Mouse (Mus musculus): ENCODE results near the gene Ccdc13. TPM values are rescaled to one million over a fixed set of nuclear protein-coding genes. Genes with fewer than 3 reads are reported as not detected.

Ccdc13 gene
- polyA plus RNA-seq, 1 experiment, result 0.30 TPM

- 1% methylated on average over 90 of the region's 97 CpGs for WGBS
- H3K4me3 ChIP-seq (ENCODE audit: insufficient read depth, low read depth, low read length), result peak within 1 kb of the TSS; percentile 87
- peaks cover 1% of the 10 kb centered on the region; the same call in 1 of the 2 replicates for H3K36me3 ChIP-seq (ENCODE audit: control insufficient read depth, insufficient read depth, low read length)
- H3K4me1 ChIP-seq (ENCODE audit: control insufficient read depth, insufficient read depth, low read length), result peaks cover 7% of the 10 kb centered on the region
- peak; percentile 46 for DNase-seq
- no peaks in the 10 kb centered on the region for H3K27me3 ChIP-seq (replicated peaks; ENCODE audit: control insufficient read depth, insufficient read depth, low read length)
- 0 out of 2 replicates have a peak within 1 kb of the TSS, but pooled peaks have one; percentile 27 for H3K27ac ChIP-seq (ENCODE audit: insufficient read depth, low read depth, low read length)
- TF ChIP-seq CTCF (conservative IDR thresholded peaks at IDR 0.05; ENCODE audit: insufficient read depth, insufficient read length, low read depth, low read length) (no peak), POLR2A (IDR thresholded peaks at IDR 0.05; ENCODE audit: low read depth, low read length) (no peak)
These were observed 79.9 kb downstream of the Ccdc13 start, which contains the start of gene Zfp651 for GRCm38 (mm10) chr9:121759091-121760081. Gene Zfp651 (plus strand): TSS chr9:121759330.

GRCm38 (mm10) chr9:121757835-121758814 is 81.1 kb downstream of the Ccdc13 start:
- Histone ChIP-seq H3K4me1 (ENCODE audit: control insufficient read depth, insufficient read depth, low read length) (peaks cover 7% of the 10 kb centered on the region), H3K27ac (ENCODE audit: insufficient read depth, low read depth, low read length) (no peak overlapping the region), H3K36me3 (ENCODE audit: control insufficient read depth, insufficient read depth, low read length) (peaks cover 3% of the 10 kb centered on the region), H3K27me3 (replicated peaks; ENCODE audit: control insufficient read depth, insufficient read depth, low read length) (no peaks in the 10 kb centered on the region), H3K4me3 (ENCODE audit: insufficient read depth, low read depth, low read length) (no peak overlapping the region)
- DNase-seq, result peak; percentile 19
- 53% methylated on average over 10 of the region's 10 CpGs for WGBS
- TF ChIP-seq CTCF (conservative IDR thresholded peaks at IDR 0.05; ENCODE audit: insufficient read depth, insufficient read length, low read depth, low read length) (no peak), POLR2A (IDR thresholded peaks at IDR 0.05; ENCODE audit: low read depth, low read length) (no peak)

- DNase-seq, result peak; percentile 17
- H3K36me3 ChIP-seq (ENCODE audit: control insufficient read depth, insufficient read depth, low read length), result peaks cover 5% of the 10 kb centered on the region
- 45% methylated on average over 3 of the region's 3 CpGs for whole genome bisulfite sequencing
- H3K4me3 ChIP-seq (ENCODE audit: insufficient read depth, low read depth, low read length), result no peak overlapping the region
- TF ChIP-seq CTCF (conservative IDR thresholded peaks at IDR 0.05; ENCODE audit: insufficient read depth, insufficient read length, low read depth, low read length) (no peak), POLR2A (IDR thresholded peaks at IDR 0.05; ENCODE audit: low read depth, low read length) (no peak)
- peaks cover 7% of the 10 kb centered on the region for H3K4me1 ChIP-seq (ENCODE audit: control insufficient read depth, insufficient read depth, low read length)
- H3K27me3 ChIP-seq (replicated peaks; ENCODE audit: control insufficient read depth, insufficient read depth, low read length), result no peaks in the 10 kb centered on the region
- H3K27ac ChIP-seq (ENCODE audit: insufficient read depth, low read depth, low read length), result no peak overlapping the region
These were observed 81.8 kb downstream of the Ccdc13 start for GRCm38 (mm10) chr9:121757432-121757831.

- TF ChIP-seq POLR2A (IDR thresholded peaks at IDR 0.05; ENCODE audit: low read depth, low read length) (no peak), CTCF (conservative IDR thresholded peaks at IDR 0.05; ENCODE audit: insufficient read depth, insufficient read length, low read depth, low read length) (no peak)
These were observed 82.5 kb downstream of the Ccdc13 start for GRCm38 (mm10) chr9:121756785-121757184.

GRCm38 (mm10) chr9:121754624-121755023 is 84.6 kb downstream of the Ccdc13 start:
- H3K27me3 ChIP-seq (replicated peaks; ENCODE audit: control insufficient read depth, insufficient read depth, low read length), result no peaks in the 10 kb centered on the region
- no peak overlapping the region for H3K27ac ChIP-seq (ENCODE audit: insufficient read depth, low read depth, low read length)
- DNase-seq, result no peak
- H3K4me3 ChIP-seq (ENCODE audit: insufficient read depth, low read depth, low read length), result no peak overlapping the region
- 88% methylated on average over 3 of the region's 3 CpGs for WGBS
- TF ChIP-seq CTCF (conservative IDR thresholded peaks at IDR 0.05; ENCODE audit: insufficient read depth, insufficient read length, low read depth, low read length) (no peak), POLR2A (IDR thresholded peaks at IDR 0.05; ENCODE audit: low read depth, low read length) (no peak)
- H3K36me3 ChIP-seq (ENCODE audit: control insufficient read depth, insufficient read depth, low read length), result peaks cover 6% of the 10 kb centered on the region
- H3K4me1 ChIP-seq (ENCODE audit: control insufficient read depth, insufficient read depth, low read length), result peaks cover 7% of the 10 kb centered on the region

More at GRCm38 (mm10) chr9:121756785-121757184, 82.5 kb downstream of the Ccdc13 start:
- WGBS, result 85% methylated on average over 3 of the region's 3 CpGs
- no peak for DNase-seq
- Histone ChIP-seq H3K27ac (ENCODE audit: insufficient read depth, low read depth, low read length) (no peak overlapping the region), H3K4me3 (ENCODE audit: insufficient read depth, low read depth, low read length) (no peak overlapping the region), H3K4me1 (ENCODE audit: control insufficient read depth, insufficient read depth, low read length) (peaks cover 7% of the 10 kb centered on the region), H3K36me3 (ENCODE audit: control insufficient read depth, insufficient read depth, low read length) (peaks cover 6% of the 10 kb centered on the region), H3K27me3 (replicated peaks; ENCODE audit: control insufficient read depth, insufficient read depth, low read length) (no peaks in the 10 kb centered on the region)

GRCm38 (mm10) chr9:121752774-121753173 is 86.5 kb downstream of the Ccdc13 start:
- WGBS, result 94% methylated on average over 9 of the region's 9 CpGs
- H3K27ac ChIP-seq (ENCODE audit: insufficient read depth, low read depth, low read length), result no peak overlapping the region
- H3K36me3 ChIP-seq (ENCODE audit: control insufficient read depth, insufficient read depth, low read length), result peaks cover 12% of the 10 kb centered on the region
- no peaks in the 10 kb centered on the region for H3K27me3 ChIP-seq (replicated peaks; ENCODE audit: control insufficient read depth, insufficient read depth, low read length)
- no peak for DNase-seq
- no peak overlapping the region for H3K4me3 ChIP-seq (ENCODE audit: insufficient read depth, low read depth, low read length)
- no peak for TF ChIP-seq CTCF (conservative IDR thresholded peaks at IDR 0.05; ENCODE audit: insufficient read depth, insufficient read length, low read depth, low read length)
- no peak for TF ChIP-seq POLR2A (IDR thresholded peaks at IDR 0.05; ENCODE audit: low read depth, low read length)
- H3K4me1 ChIP-seq (ENCODE audit: control insufficient read depth, insufficient read depth, low read length), result no peaks in the 10 kb centered on the region

Other genes with a start within 250 kb of the Ccdc13 start
- gene Lyzl4, start 197.4 kb downstream of the Ccdc13 start, polyA plus RNA-seq (2012; rRNA removed), result 0.11 TPM in 1 of 2 replicates, not detected in the other
- gene Vipr1, start 196.7 kb downstream of the Ccdc13 start, polyA plus RNA-seq (2012; rRNA removed), result 2.0 and 5.4 TPM in 2 replicates
- gene Sec22c, start 134.0 kb downstream of the Ccdc13 start, polyA plus RNA-seq (2012; rRNA removed), result 6.6 and 7.4 TPM in 2 replicates
- gene Ss18l2, start 129.1 kb downstream of the Ccdc13 start, polyA plus RNA-seq (2012; rRNA removed), result 52.4 and 61.5 TPM in 2 replicates
- 24.8 and 28.5 TPM in 2 replicates for gene Nktr, start 120.3 kb downstream of the Ccdc13 start, polyA plus RNA-seq (2012; rRNA removed)
- 25.4 and 29.5 TPM in 2 replicates for gene Zfp651, start 80.1 kb downstream of the Ccdc13 start, polyA plus RNA-seq (2012; rRNA removed)
- gene Klhl40, start 61.9 kb downstream of the Ccdc13 start, polyA plus RNA-seq (2012; rRNA removed), result 1.6 TPM in 1 of 2 replicates, not detected in the other
- 19.1 and 22.5 TPM in 2 replicates for gene Hhatl, start 47.0 kb downstream of the Ccdc13 start, polyA plus RNA-seq (2012; rRNA removed)
- 22.7 and 36.6 TPM in 2 replicates for gene Higd1a, start 18.9 kb upstream of the Ccdc13 start, polyA plus RNA-seq (2012; rRNA removed)
- gene Ackr2, start 58.9 kb upstream of the Ccdc13 start, polyA plus RNA-seq (2012; rRNA removed), result 0.94 and 1.1 TPM in 2 replicates
- gene Cyp8b1, start 76.8 kb upstream of the Ccdc13 start, polyA plus RNA-seq (2012; rRNA removed), result 0.16 and 0.39 TPM in 2 replicates
- gene Fam198a, start 111.5 kb upstream of the Ccdc13 start, polyA plus RNA-seq (2012; rRNA removed), result 0.25 and 0.65 TPM in 2 replicates
- gene Pomgnt2, start 157.6 kb upstream of the Ccdc13 start, polyA plus RNA-seq (2012; rRNA removed), result 16.7 and 20.6 TPM in 2 replicates

All from kidney, adult 2 months (tissue).